Mouse (Mus musculus) neutrophil, adult 5-6 weeks (primary cell): ENCODE results near the gene Rsph6a. TPM values are rescaled to one million over a fixed set of nuclear protein-coding genes. Genes with fewer than 3 reads are reported as not detected.

Experiments used
- ATAC-seq: fragments of 151-379, 151-347 bp; 2 replicates; pipeline ENCODE4 v1.8.0; 2017; ENCODE audit warnings: mild to moderate bottlenecking, moderate TSS enrichment; ENCODE audit not compliant: insufficient number of reproducible peaks, poor library complexity, low FRiP score, severe bottlenecking; ENCODE audit errors: extremely low read depth
- total RNA-seq: library from RNA; stranded (forward); fragments of 200-1000 nt; gene quantifications from 2 replicates; pipeline ENCODE4 v1.2.3, GENCODE M21; 2017

Rsph6a gene
- total RNA-seq, 1 experiment from 2014 or later: 0.35 TPM

DNA sequence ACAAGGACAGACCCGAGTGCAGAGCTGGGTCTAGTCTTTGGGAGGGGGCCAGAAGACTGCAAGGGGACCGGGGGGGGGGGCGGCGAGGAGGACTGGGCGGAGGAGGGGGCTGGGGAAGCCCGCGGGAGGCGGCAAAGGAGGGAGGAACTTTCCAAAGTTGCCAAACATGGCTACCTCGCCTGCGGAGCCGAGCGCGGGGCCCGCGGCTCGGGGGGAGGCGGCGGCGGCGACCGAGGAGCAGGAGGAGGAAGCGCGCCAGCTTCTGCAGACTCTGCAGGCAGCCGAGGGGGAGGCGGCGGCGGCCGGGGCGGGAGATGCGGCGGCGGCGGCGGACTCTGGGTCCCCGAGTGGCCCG, 40.0 kb downstream of the Rsph6a start, which contains the start of gene Six5:
TSS of gene Six5 (plus strand) at position 124 of the 355 bp plus-strand sequence.
- no peak for ATAC-seq

GRCm38 (mm10) chr7:19094826-19095750, 40.6 kb downstream of the Rsph6a start:
- ATAC-seq: no peak

- ATAC-seq: no peak
Observed at GRCm38 (mm10) chr7:19095751-19096110, 41.2 kb downstream of the Rsph6a start.

- no peak for ATAC-seq
Observed at GRCm38 (mm10) chr7:19096421-19096976, 42.0 kb downstream of the Rsph6a start.

- ATAC-seq: no peak
Observed at GRCm38 (mm10) chr7:19097217-19097616, 42.7 kb downstream of the Rsph6a start.

GRCm38 (mm10) chr7:19097863-19098262, 43.4 kb downstream of the Rsph6a start:
- no peak for ATAC-seq

DNA sequence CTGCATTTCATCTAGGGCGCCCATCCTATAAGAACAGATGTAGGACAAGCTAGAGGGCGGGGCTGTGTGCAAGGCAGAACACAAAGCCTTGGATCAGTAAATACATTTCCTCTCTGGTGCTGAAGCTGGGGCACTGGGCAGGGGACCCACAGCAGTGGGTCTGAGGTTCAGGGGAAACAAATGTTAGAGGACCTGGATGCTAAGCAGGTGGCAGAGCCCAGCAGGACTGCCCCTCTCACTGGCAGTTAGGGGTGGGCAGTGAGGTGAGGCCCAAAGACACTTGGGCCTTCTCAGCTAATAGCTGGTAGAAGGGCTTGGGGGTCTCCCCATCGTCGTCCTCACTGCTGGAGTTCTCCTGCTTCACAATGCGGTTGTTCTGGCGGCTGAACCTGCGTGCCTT, 44.3 kb downstream of the Rsph6a start:
- ATAC-seq: no peak

GRCm38 (mm10) chr7:19100290-19100689, 45.8 kb downstream of the Rsph6a start:
- ATAC-seq: no peak

GRCm38 (mm10) chr7:19103741-19104140, 49.3 kb downstream of the Rsph6a start:
- ATAC-seq: no peak

DNA sequence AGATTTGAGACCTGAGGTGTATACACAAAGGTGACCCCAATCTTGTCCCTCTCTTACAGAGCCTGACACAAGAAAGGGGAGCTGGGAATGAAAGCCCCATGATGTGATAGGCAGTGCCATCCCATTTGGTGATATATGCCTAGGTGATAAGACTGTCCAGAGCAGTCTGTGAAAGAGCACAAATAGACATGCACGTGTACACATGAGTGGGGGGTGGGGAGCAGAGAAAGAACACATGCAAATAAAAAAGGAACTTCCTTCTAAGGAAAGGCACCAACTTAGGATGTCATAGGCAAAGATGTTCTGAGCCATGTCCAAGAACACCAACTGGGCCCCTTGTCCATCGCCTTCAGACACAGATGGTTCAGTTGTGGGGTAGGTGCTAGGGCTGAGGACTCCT, 50.0 kb downstream of the Rsph6a start:
- no peak for ATAC-seq

GRCm38 (mm10) chr7:19107436-19107835, 52.9 kb downstream of the Rsph6a start:
- ATAC-seq: no peak

DNA sequence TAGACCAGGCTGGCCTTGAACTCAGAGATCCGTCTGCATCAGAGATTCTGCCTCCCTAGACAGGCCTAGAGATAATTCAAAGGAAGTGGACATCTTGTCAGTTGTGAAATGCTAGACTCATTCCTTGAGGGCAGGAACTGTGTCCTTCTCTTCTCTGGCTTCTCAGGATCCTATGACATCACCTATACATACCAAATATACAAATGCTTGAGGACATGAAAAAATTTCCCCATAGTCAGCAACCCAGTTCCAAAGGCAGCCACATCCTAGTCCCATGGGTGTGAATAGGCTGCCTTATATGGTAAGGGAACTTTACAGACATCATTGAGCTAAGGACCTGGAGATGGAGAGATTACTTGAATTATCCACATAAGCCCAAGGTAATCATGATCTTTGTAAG, 55.1 kb downstream of the Rsph6a start:
- ATAC-seq: no peak

- ATAC-seq: no peak
Observed at GRCm38 (mm10) chr7:19118028-19118771, 63.7 kb downstream of the Rsph6a start, which contains the start of gene Gm4969. Gm4969 (minus strand) TSS chr7:19118368.

GRCm38 (mm10) chr7:19119083-19119482, 64.6 kb downstream of the Rsph6a start:
- ATAC-seq: no peak

DNA sequence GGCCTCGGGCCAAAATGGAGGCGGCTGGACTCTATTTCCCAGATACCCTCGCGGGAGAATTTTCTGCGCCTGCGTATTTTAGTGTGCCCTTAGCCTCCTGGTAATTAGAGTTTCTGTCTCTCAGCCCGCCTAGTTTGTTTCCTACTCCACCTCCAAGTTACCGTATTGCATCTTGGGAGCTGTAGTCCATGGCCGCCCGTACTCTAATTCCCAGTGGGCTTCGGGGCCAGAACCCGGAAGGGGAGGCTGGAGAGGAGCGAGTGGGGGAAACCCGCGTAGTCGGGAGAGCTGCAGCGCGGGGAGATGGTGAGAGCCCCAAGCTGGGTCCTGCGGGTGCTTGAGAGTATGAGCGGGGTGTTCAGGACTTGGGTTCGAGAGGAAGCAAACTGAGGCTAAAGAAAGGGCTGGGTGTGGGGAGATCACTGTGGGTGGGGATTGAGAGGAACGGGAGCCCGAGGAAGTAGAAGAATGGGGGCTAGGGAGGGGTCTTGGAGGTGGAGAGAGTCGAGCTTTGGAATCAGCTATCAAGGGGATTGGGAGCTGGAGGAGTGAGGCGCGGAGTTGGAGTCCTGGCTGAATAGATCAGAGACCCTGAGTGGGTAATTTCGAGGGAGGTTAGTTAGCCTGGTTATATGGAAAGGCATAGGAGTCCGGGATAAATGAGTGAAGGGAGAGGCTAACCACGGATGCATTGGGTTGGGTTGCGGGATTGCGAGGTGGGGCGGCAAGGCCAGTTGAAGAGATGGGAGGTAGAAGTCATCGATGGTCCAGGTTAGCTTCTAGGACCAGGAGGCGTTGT, 65.3 kb downstream of the Rsph6a start, which contains the start of gene Fbxo46:
TSS of gene Fbxo46 (plus strand) at position 229 of the 799 bp plus-strand sequence.
- ATAC-seq: peak; percentile 100

DNA sequence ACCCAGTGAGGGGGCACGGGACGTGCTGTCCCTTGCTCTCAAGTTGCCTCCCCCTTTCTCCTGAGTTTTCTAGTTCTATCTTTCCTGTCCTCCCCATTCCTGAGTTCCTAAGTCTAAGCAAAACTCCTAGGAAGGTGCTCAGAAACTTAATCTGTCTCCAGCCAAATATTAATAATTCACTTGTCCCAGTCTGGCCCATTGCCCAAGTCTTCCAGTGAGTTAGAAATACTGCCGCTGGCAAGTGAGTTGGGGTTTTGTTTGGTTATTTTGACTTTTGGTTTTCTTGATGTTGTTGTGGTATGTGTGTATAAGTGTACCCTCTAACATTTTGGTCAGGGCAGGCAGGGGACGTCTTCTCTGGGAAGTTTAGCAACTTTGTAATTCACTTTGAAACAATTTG, 67.2 kb downstream of the Rsph6a start:
- ATAC-seq: no peak
